Mouse (Mus musculus) stomach, embryonic 14.5 days (tissue): ENCODE results near the gene Gm20388. TPM values are rescaled to one million over a fixed set of nuclear protein-coding genes. Genes with fewer than 3 reads are reported as not detected.

Experiments used
- ATAC-seq: fragments of 200-750 bp; cut with Nextera tagmentation; 2 replicates; pipeline ENCODE4 v1.8.0; 2017; ENCODE audit warnings: low read depth, moderate TSS enrichment; ENCODE audit not compliant: insufficient number of reproducible peaks, insufficient read depth, low FRiP score
- H3K27ac ChIP-seq: fragments of 300-500 bp; sonication (generic); 2 replicates; pipeline ENCODE4 v1.5.1; 2014; ENCODE audit warnings: mild to moderate bottlenecking, low read length, moderate library complexity, mixed read lengths
- H3K27me3 ChIP-seq: fragments of 300-500 bp; sonication (generic); 2 replicates; pipeline ENCODE4 v1.6.1; 2014; ENCODE audit warnings: low read length, control low read depth, mixed read lengths; ENCODE audit not compliant: control insufficient read depth, insufficient read depth
- H3K36me3 ChIP-seq: fragments of 300-500 bp; sonication (generic); 2 replicates; pipeline ENCODE4 v1.6.1; 2014; ENCODE audit warnings: mild to moderate bottlenecking, control low read depth, low read length, moderate library complexity, mixed read lengths; ENCODE audit not compliant: control insufficient read depth, insufficient read depth
- H3K4me1 ChIP-seq: fragments of 300-500 bp; sonication (generic); 2 replicates; pipeline ENCODE4 v1.6.1; 2014; ENCODE audit warnings: low read length, control low read depth, mixed read lengths; ENCODE audit not compliant: control insufficient read depth, insufficient read depth
- H3K4me2 ChIP-seq: fragments of 300-500 bp; sonication (generic); replicated peaks from 2 replicates; pipeline ENCODE4 v1.6.1; 2014; ENCODE audit warnings: low read depth, low read length, control low read depth
- H3K4me3 ChIP-seq: fragments of 300-500 bp; sonication (generic); 2 replicates; pipeline ENCODE4 v1.5.1; 2014; ENCODE audit warnings: low read depth, low read length, control low read depth
- H3K9ac ChIP-seq: fragments of 300-500 bp; sonication (generic); replicated peaks from 2 replicates; pipeline ENCODE4 v1.6.1; 2014; ENCODE audit warnings: low read depth, mild to moderate bottlenecking, control low read depth, low read length, moderate library complexity, mixed read lengths
- H3K9me3 ChIP-seq: fragments of 300-500 bp; sonication (generic); 2 replicates; pipeline ENCODE4 v1.6.1; 2016; ENCODE audit warnings: low read depth, low read length, control low read depth; ENCODE audit not compliant: control insufficient read depth
- WGBS: fragments of 180-500 bp; shearing (Covaris S2); extraction: QIAGEN DNeasy Blood & Tissue Kit; methylation state at CpG from one replicate; pipeline ENCODE4 v1.1.7; 2014; 5-methylcytosine and 5-hydroxymethylcytosine counted together
- polyA plus RNA-seq: library from polyadenylated mRNA; unstranded; fragments of >200 nt; fragmentation: Nextera tagmentation; extraction: Ambion mirVana; gene quantifications from 2 replicates; pipeline ENCODE4 v1.2.1, GENCODE M21; 2014

The Gm20388 gene
- polyA plus RNA-seq, 1 experiment from 2014 or later = 11.4 TPM

DNA sequence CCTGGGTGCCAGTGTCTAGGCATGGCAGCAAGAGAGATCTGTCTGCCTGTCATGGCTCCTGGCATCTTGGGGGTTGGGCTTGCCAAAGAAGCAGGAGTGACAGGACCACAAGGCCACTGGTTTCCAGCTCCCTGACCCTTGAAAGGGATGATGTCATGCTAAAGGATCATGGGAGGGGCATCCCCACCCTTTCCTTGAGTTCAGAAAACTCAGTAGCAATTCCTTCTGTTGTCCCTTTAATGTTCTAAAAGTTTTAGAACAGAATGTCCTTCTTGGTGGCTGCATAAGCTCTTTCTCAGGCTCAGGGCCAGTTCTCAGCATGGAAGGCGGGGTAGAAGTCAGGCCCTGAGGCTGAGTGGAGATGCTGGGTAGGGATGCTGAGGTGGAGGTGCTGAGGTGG lies 262.6 kb downstream of the Gm20388 start:
- no peak overlapping the region for H3K27ac ChIP-seq
- peaks cover 17% of the 10 kb centered on the region for H3K4me1 ChIP-seq
- no peak overlapping the region for H3K4me2 ChIP-seq
- H3K4me3 ChIP-seq = no peak overlapping the region
- ATAC-seq = no peak
- no peaks in the 10 kb centered on the region for H3K27me3 ChIP-seq
- no peaks in the 10 kb centered on the region for H3K9me3 ChIP-seq
- WGBS = 79% methylated on average over 1 of the region's 1 CpGs
- no peaks in the 10 kb centered on the region for H3K36me3 ChIP-seq
- no peak overlapping the region for H3K9ac ChIP-seq

DNA sequence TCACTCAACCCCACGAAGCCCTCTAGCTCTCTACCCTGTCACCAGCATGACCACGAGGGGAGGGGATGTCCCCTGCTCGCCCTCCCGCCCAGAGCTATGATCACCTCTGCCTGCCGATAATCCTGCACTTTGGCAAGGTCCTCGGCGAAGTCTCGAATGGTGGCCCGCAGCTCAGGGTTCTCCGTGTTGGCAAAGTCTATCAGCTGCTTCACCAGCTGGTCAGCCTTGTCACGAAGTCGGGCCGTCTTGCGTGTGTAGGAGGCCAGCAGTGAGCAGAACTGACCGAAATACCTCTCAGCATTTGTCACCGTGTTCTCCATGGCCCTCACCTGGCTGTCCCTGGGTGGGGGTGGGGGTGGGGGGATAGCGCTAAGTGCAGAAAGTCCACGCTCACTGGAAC lies 264.0 kb downstream of the Gm20388 start:
- Histone ChIP-seq H3K9me3 (no peaks in the 10 kb centered on the region), H3K4me1 (peaks cover 23% of the 10 kb centered on the region), H3K27me3 (no peaks in the 10 kb centered on the region), H3K4me3 (no peak overlapping the region), H3K4me2 (no peak overlapping the region), H3K9ac (no peak overlapping the region), H3K27ac (no peak overlapping the region), H3K36me3 (no peaks in the 10 kb centered on the region)
- ATAC-seq = no peak
- 52% methylated on average over 18 of the region's 18 CpGs for WGBS

DNA sequence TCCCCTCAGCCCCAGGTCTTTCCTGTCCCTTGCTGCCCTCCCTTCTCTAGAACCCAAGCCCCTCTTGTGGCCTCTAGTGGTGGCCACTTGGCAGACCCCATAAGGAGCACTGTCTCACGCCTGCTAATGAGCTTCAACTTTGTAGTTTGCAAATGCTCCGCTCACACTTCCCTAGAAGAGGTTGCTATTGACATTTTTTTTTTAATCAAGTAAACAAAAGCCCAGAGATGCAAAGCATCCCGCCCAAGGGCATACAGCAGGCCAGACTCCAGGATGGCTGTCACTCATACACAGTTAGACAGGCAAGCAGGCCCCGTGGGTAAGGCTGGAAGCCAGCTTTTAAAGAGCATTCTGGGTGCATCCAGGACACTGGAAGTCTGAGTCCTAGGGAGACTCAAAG lies 266.0 kb downstream of the Gm20388 start:
- Histone ChIP-seq H3K9ac (no peak overlapping the region), H3K27ac (peak overlapping the region; percentile 18; the same call in 1 of the 2 replicates), H3K4me1 (peaks cover 26% of the 10 kb centered on the region), H3K27me3 (no peaks in the 10 kb centered on the region), H3K9me3 (no peaks in the 10 kb centered on the region), H3K4me2 (no peak overlapping the region), H3K36me3 (no peaks in the 10 kb centered on the region), H3K4me3 (no peak overlapping the region)
- 37% methylated on average over 4 of the region's 4 CpGs for WGBS
- no peak for ATAC-seq

- Histone ChIP-seq H3K4me1 (peaks cover 26% of the 10 kb centered on the region), H3K4me2 (peak within 1 kb of the TSS; percentile 40), H3K36me3 (no peaks in the 10 kb centered on the region), H3K27me3 (no peaks in the 10 kb centered on the region), H3K9ac (no peak within 1 kb of the TSS), H3K4me3 (no peak within 1 kb of the TSS), H3K27ac (peak within 1 kb of the TSS; percentile 49), H3K9me3 (no peaks in the 10 kb centered on the region)
- under 1% methylated on average over 26 of the region's 26 CpGs for WGBS
- peak; percentile 82 for ATAC-seq
Measured at GRCm38 (mm10) chr8:120177318-120178123, 266.9 kb downstream of the Gm20388 start, which contains the start of gene Fam92b. Gene Fam92b (minus strand): TSS chr8:120177466.

DNA sequence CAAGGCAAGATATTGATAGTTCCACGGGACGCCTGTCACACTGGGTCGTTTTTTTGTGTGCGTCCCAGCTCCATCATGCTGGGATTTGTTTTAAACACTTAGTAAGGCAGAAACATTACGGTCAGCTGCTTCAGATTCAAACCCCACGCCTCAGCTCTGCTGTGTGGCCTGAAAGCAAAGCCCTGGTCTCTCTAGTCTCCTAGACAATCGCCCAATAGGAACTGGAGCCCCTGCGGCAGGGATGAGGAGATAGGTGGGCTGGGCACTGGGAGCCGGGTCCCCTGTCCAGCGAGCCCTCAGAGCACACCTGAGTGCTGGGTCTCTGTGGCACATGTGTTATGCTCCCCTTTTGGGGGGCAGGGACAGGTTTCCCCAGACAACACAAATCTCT lies 267.5 kb downstream of the Gm20388 start:
- H3K36me3 ChIP-seq = no peaks in the 10 kb centered on the region
- no peaks in the 10 kb centered on the region for H3K27me3 ChIP-seq
- no peaks in the 10 kb centered on the region for H3K9me3 ChIP-seq
- 0 out of 2 replicates have a peak overlapping the region, but pooled peaks have one; percentile 1 for H3K9ac ChIP-seq
- no peak overlapping the region for H3K4me3 ChIP-seq
- H3K4me2 ChIP-seq = peak overlapping the region; percentile 40; the same call in 1 of the 2 replicates
- no peak for ATAC-seq
- peak overlapping the region; percentile 22; the same call in 1 of the 2 replicates for H3K27ac ChIP-seq
- peaks cover 26% of the 10 kb centered on the region for H3K4me1 ChIP-seq
- 9% methylated on average over 10 of the region's 10 CpGs for WGBS

DNA sequence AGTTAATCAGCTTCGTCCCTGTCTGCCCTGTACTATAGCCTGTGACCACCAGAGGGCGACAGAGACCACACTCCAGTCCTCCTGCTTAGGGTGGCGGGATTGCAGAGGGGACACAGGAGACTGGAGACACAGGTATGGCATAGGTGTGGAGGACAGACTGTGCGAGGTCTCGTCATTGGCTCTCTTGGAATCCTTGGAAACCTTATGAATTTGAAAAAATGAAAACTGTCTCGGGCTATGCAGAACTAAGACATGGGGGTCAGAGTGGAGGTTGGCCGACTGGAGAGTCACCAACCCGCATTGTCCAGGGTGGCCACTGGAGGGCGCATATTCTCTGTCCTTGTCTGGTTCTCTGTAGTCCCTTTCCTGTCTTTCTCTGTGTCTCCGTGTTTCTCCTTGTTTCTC lies 268.4 kb downstream of the Gm20388 start:
- Histone ChIP-seq H3K36me3 (no peaks in the 10 kb centered on the region), H3K4me2 (peak overlapping the region; percentile 34), H3K27me3 (no peaks in the 10 kb centered on the region), H3K4me3 (no peak overlapping the region), H3K9me3 (no peaks in the 10 kb centered on the region), H3K4me1 (peaks cover 27% of the 10 kb centered on the region), H3K27ac (no peak overlapping the region), H3K9ac (no peak overlapping the region)
- WGBS = 0% methylated on average over 10 of the region's 10 CpGs
- peak; percentile 43; the same call in 1 of the 2 replicates for ATAC-seq

DNA sequence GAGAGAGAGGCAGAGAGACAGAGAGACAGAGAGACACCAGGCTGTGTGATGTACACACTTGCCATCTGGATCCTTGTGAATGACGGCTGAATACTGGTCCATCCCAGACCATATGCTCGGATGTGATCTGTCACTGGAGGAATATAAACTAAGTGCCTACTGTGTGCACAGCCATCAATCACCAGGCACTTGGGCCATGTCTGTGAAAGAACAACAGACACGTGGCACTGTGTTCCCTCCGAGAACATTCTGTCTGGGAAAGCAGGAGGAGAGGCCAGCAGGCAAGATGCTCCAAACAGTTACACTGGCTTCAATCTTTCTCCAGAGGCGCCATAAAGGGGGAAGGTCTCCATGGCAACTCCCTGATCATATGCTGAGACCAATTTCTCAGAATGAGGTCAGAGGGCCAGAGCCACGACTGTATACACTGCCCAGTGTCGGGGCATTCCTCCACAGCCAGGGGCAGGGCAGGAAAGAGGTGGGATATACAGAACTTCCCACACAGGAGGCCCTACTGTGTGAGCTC lies 269.9 kb downstream of the Gm20388 start:
- Histone ChIP-seq H3K9me3 (no peaks in the 10 kb centered on the region), H3K27ac (no peak overlapping the region), H3K27me3 (no peaks in the 10 kb centered on the region), H3K9ac (no peak overlapping the region), H3K4me1 (peaks cover 41% of the 10 kb centered on the region), H3K4me3 (no peak overlapping the region), H3K4me2 (no peak overlapping the region), H3K36me3 (no peaks in the 10 kb centered on the region)
- WGBS = 38% methylated on average over 7 of the region's 7 CpGs
- no peak for ATAC-seq

GRCm38 (mm10) chr8:120181274-120181673 lies 270.6 kb downstream of the Gm20388 start:
- 79% methylated on average over 5 of the region's 5 CpGs for WGBS
- Histone ChIP-seq H3K4me2 (no peak overlapping the region), H3K9me3 (no peaks in the 10 kb centered on the region), H3K27ac (no peak overlapping the region), H3K4me1 (peaks cover 48% of the 10 kb centered on the region), H3K36me3 (no peaks in the 10 kb centered on the region), H3K9ac (no peak overlapping the region), H3K4me3 (no peak overlapping the region), H3K27me3 (no peaks in the 10 kb centered on the region)
- ATAC-seq = no peak
